Mouse (Mus musculus): ENCODE measurements at regions not wholly inside any gene's neighbourhood (a gene's known extent, or its start where the extent isn't known, plus 50 kb on each side); places are given as distances from the start of the nearest gene placed in this dataset.

DNA sequence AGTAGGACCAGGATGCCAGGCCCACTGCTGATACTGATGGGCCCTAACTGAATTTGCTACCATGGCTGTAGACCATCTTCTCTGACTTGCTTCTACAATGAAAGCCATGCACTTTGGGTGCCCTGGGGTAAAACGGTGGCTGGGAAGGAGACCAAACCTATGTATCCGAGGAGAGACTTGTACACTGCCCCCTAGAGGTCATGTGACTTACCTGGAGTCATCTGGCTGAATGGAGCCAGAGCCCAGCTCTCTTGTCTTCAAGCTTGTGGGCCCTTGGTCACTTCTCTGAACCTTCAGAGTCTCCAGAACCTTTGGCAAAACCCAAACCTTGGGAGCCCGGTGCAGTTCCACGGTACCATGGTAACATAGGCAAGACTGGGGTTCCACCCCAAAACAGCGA lies 117.6 kb upstream of the Sdk2 start:
- WGBS, result 79% methylated on average over 5 of the region's 5 CpGs
- Histone ChIP-seq H3K27me3 (ENCODE audit: control insufficient read depth, insufficient read depth, low read length) (peaks cover 2% of the 10 kb centered on the region; the same call in 1 of the 2 replicates), H3K4me1 (ENCODE audit: control insufficient read depth, insufficient read depth, low read length) (peaks cover 25% of the 10 kb centered on the region), H3K4me3 (replicated peaks; ENCODE audit: insufficient read depth, low read depth, low read length) (no peak overlapping the region), H3K27ac (ENCODE audit: insufficient read depth, low read length) (no peak overlapping the region)
- DNase-seq, result no peak
- TF ChIP-seq POLR2A (IDR thresholded peaks at IDR 0.05; ENCODE audit: borderline replicate concordance, insufficient read depth, low read length) (no peak), CTCF (IDR thresholded peaks at IDR 0.05; ENCODE audit: borderline replicate concordance, insufficient read depth, low read depth, low read length) (peak; percentile 13; the same call in 1 of the 2 replicates)

- H3K27me3 ChIP-seq (ENCODE audit: control insufficient read depth, insufficient read depth, low read length), result peaks cover 2% of the 10 kb centered on the region; the same call in 1 of the 2 replicates
- 26% methylated on average over 10 of the region's 10 CpGs for WGBS
- TF ChIP-seq CTCF (IDR thresholded peaks at IDR 0.05; ENCODE audit: borderline replicate concordance, insufficient read depth, low read depth, low read length) (no peak), POLR2A (IDR thresholded peaks at IDR 0.05; ENCODE audit: borderline replicate concordance, insufficient read depth, low read length) (no peak)
- no peak overlapping the region for H3K4me3 ChIP-seq (replicated peaks; ENCODE audit: insufficient read depth, low read depth, low read length)
- peak; percentile 41 to 60 for DNase-seq
- H3K4me1 ChIP-seq (ENCODE audit: control insufficient read depth, insufficient read depth, low read length), result peaks cover 29% of the 10 kb centered on the region
- no peak overlapping the region for H3K27ac ChIP-seq (ENCODE audit: insufficient read depth, low read length)
Measured at GRCm38 (mm10) chr11:114183231-114183630, 116.4 kb upstream of the Sdk2 start.

- peaks cover 48% of the 10 kb centered on the region for H3K4me1 ChIP-seq (ENCODE audit: control insufficient read depth, insufficient read depth, low read length)
- DNase-seq, result peak; percentile 55 to 61
- no peaks in the 10 kb centered on the region for H3K27me3 ChIP-seq (ENCODE audit: control insufficient read depth, insufficient read depth, low read length)
- WGBS, result 24% methylated on average over 6 of the region's 6 CpGs
- H3K27ac ChIP-seq (ENCODE audit: insufficient read depth, low read length), result no peak overlapping the region
- TF ChIP-seq POLR2A (IDR thresholded peaks at IDR 0.05; ENCODE audit: borderline replicate concordance, insufficient read depth, low read length) (no peak), CTCF (IDR thresholded peaks at IDR 0.05; ENCODE audit: borderline replicate concordance, insufficient read depth, low read depth, low read length) (no peak)
- no peak overlapping the region for H3K4me3 ChIP-seq (replicated peaks; ENCODE audit: insufficient read depth, low read depth, low read length)
Measured at GRCm38 (mm10) chr11:114178746-114179472, 112.1 kb upstream of the Sdk2 start.

DNA sequence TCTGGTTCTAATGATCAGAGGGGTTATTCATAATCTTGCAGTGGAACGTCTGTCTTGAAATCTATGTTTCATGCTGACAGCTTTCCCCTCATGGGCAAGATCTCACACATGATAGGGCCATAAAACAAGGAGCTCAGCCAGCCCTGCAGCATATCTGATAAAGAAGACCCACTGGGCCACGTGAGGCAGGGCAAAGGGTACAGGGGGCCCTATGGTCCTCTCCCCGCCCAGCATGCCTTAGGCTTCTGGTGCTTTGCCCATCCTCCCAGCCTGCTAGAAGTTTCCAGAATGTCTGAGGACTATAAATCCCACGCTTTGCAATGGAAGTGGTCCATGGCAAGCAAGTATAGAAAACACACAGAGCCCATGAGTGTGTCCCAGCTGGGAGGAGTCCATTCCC lies 110.9 kb upstream of the Sdk2 start:
- H3K27ac ChIP-seq (ENCODE audit: insufficient read depth, low read length), result no peak overlapping the region
- H3K4me3 ChIP-seq (replicated peaks; ENCODE audit: insufficient read depth, low read depth, low read length), result no peak overlapping the region
- no peaks in the 10 kb centered on the region for H3K27me3 ChIP-seq (ENCODE audit: control insufficient read depth, insufficient read depth, low read length)
- DNase-seq, result no peak
- 74% methylated on average over 4 of the region's 4 CpGs for WGBS
- TF ChIP-seq CTCF (IDR thresholded peaks at IDR 0.05; ENCODE audit: borderline replicate concordance, insufficient read depth, low read depth, low read length), result no peak
- TF ChIP-seq POLR2A (IDR thresholded peaks at IDR 0.05; ENCODE audit: borderline replicate concordance, insufficient read depth, low read length), result no peak
- H3K4me1 ChIP-seq (ENCODE audit: control insufficient read depth, insufficient read depth, low read length), result peaks cover 39% of the 10 kb centered on the region

- Histone ChIP-seq H3K27ac (ENCODE audit: insufficient read depth, low read length) (no peak overlapping the region), H3K27me3 (ENCODE audit: control insufficient read depth, insufficient read depth, low read length) (no peaks in the 10 kb centered on the region), H3K4me1 (ENCODE audit: control insufficient read depth, insufficient read depth, low read length) (peaks cover 34% of the 10 kb centered on the region), H3K4me3 (replicated peaks; ENCODE audit: insufficient read depth, low read depth, low read length) (no peak overlapping the region)
- no peak for DNase-seq
- WGBS, result 53% methylated on average over 1 of the region's 1 CpGs
- no peak for TF ChIP-seq CTCF (IDR thresholded peaks at IDR 0.05; ENCODE audit: borderline replicate concordance, insufficient read depth, low read depth, low read length)
- TF ChIP-seq POLR2A (IDR thresholded peaks at IDR 0.05; ENCODE audit: borderline replicate concordance, insufficient read depth, low read length), result no peak
Measured at GRCm38 (mm10) chr11:114177281-114177680, 110.4 kb upstream of the Sdk2 start.

GRCm38 (mm10) chr11:114176671-114177212 lies 109.9 kb upstream of the Sdk2 start:
- TF ChIP-seq CTCF (IDR thresholded peaks at IDR 0.05; ENCODE audit: borderline replicate concordance, insufficient read depth, low read depth, low read length) (no peak), POLR2A (IDR thresholded peaks at IDR 0.05; ENCODE audit: borderline replicate concordance, insufficient read depth, low read length) (no peak)
- Histone ChIP-seq H3K27me3 (ENCODE audit: control insufficient read depth, insufficient read depth, low read length) (no peaks in the 10 kb centered on the region), H3K4me3 (replicated peaks; ENCODE audit: insufficient read depth, low read depth, low read length) (no peak overlapping the region), H3K4me1 (ENCODE audit: control insufficient read depth, insufficient read depth, low read length) (peaks cover 33% of the 10 kb centered on the region), H3K27ac (ENCODE audit: insufficient read depth, low read length) (no peak overlapping the region)
- DNase-seq, result peak; percentile 56 to 57
- 19% methylated on average over 4 of the region's 4 CpGs for WGBS

GRCm38 (mm10) chr11:114175437-114176131 lies 108.7 kb upstream of the Sdk2 start:
- H3K4me1 ChIP-seq (ENCODE audit: control insufficient read depth, insufficient read depth, low read length), result peaks cover 33% of the 10 kb centered on the region
- no peak overlapping the region for H3K27ac ChIP-seq (ENCODE audit: insufficient read depth, low read length)
- DNase-seq, result peak; percentile 94 to 97
- TF ChIP-seq CTCF (IDR thresholded peaks at IDR 0.05; ENCODE audit: borderline replicate concordance, insufficient read depth, low read depth, low read length), result no peak
- no peak for TF ChIP-seq POLR2A (IDR thresholded peaks at IDR 0.05; ENCODE audit: borderline replicate concordance, insufficient read depth, low read length)
- H3K4me3 ChIP-seq (replicated peaks; ENCODE audit: insufficient read depth, low read depth, low read length), result no peak overlapping the region
- WGBS, result 7% methylated on average over 23 of the region's 23 CpGs
- H3K27me3 ChIP-seq (ENCODE audit: control insufficient read depth, insufficient read depth, low read length), result no peaks in the 10 kb centered on the region

All from cerebellum, adult 2 months (tissue).